Mouse (Mus musculus): ENCODE results near the gene Tfpi2.

The Tfpi2 gene

GRCm38 (mm10) chr6:3916015-3916414, 72.7 kb downstream of the Tfpi2 start:
- no peak for DNase-seq (ENCODE audit: low read depth, low spot score)
